Mouse (Mus musculus) activated CD4-positive, CD25-positive, alpha-beta regulatory T cell, adult 4 months (primary cell): ENCODE results near the gene Foxj3. TPM values are rescaled to one million over a fixed set of nuclear protein-coding genes. Genes with fewer than 3 reads are reported as not detected.

Experiments used
- polyA plus RNA-seq, 2 experiments: library from polyadenylated mRNA; unstranded; fragments of 100-300 nt; shearing (Covaris generic); gene quantifications; one replicate each; pipeline ENCODE4 v1.2.1; 2017

Gene Foxj3
- polyA plus RNA-seq, 2 experiments from 2014 or later = 9.4 to 11.7 TPM

Other genes with a start within 250 kb of the Foxj3 start
- 100 to 1,000 TPM; 172 to 180 TPM for gene Ybx1, start 242.4 kb upstream of the Foxj3 start, polyA plus RNA-seq
- gene Ppih, start 216.5 kb upstream of the Foxj3 start, polyA plus RNA-seq = 10 to 100 TPM; 38.7 to 42.8 TPM
- gene Ccdc30, start 121.5 kb upstream of the Foxj3 start, polyA plus RNA-seq = 1 to 10 TPM; 4.9 to 8.4 TPM
- gene Ppcs, start 114.6 kb upstream of the Foxj3 start, polyA plus RNA-seq = 10 to 100 TPM; 57.1 to 59.9 TPM
- not detected for gene Zmynd12, start 114.2 kb upstream of the Foxj3 start, polyA plus RNA-seq
- gene Rimkla, start 44.4 kb upstream of the Foxj3 start, polyA plus RNA-seq = under 1 TPM; 0.14 to 0.19 TPM
- 1 to 10 TPM; 1.4 to 1.8 TPM for gene Frg2f1, start 2.5 kb downstream of the Foxj3 start, polyA plus RNA-seq
- gene Guca2a, start 100.7 kb downstream of the Foxj3 start, polyA plus RNA-seq = not detected
- gene Guca2b, start 122.0 kb downstream of the Foxj3 start, polyA plus RNA-seq = not detected
- gene Hivep3, start 196.8 kb downstream of the Foxj3 start, polyA plus RNA-seq = 10 to 100 TPM; 21.0 to 25.2 TPM